Mouse (Mus musculus): ENCODE measurements around the gene Arih2. TPM values are rescaled to one million over a fixed set of nuclear protein-coding genes. Genes with fewer than 3 reads are reported as not detected.

The Arih2 gene
- total RNA-seq, 2 experiments from 2014 or later = 83.3 to 115 TPM

GRCm38 (mm10) chr9:108566815-108567776 is 82.1 kb downstream of the Arih2 start, which contains the start of gene Ndufaf3:
Gene Ndufaf3, minus strand, starts transcription at chr9:108567434.
- ATAC-seq (replicated peaks; ENCODE audit: low FRiP score, poor library complexity, severe bottlenecking) = peak; percentile 75

GRCm38 (mm10) chr9:108565881-108566814 is 83.0 kb downstream of the Arih2 start:
- peak; percentile 4 for ATAC-seq (replicated peaks; ENCODE audit: low FRiP score, poor library complexity, severe bottlenecking)

GRCm38 (mm10) chr9:108564131-108564530 is 85.1 kb downstream of the Arih2 start:
- no peak for ATAC-seq (replicated peaks; ENCODE audit: low FRiP score, poor library complexity, severe bottlenecking)

GRCm38 (mm10) chr9:108563671-108564070 is 85.5 kb downstream of the Arih2 start:
- no peak for ATAC-seq (replicated peaks; ENCODE audit: low FRiP score, poor library complexity, severe bottlenecking)

GRCm38 (mm10) chr9:108560227-108560841 is 88.9 kb downstream of the Arih2 start, which contains the start of gene Impdh2:
Gene Impdh2, plus strand, starts transcription at chr9:108560286.
- peak; percentile 97 for ATAC-seq (replicated peaks; ENCODE audit: low FRiP score, poor library complexity, severe bottlenecking)

- no peak for ATAC-seq (replicated peaks; ENCODE audit: low FRiP score, poor library complexity, severe bottlenecking)
These were observed 90.0 kb downstream of the Arih2 start for GRCm38 (mm10) chr9:108559169-108559568.

Other genes with a start within 250 kb of the Arih2 start
- gene Ccdc36, start 220.9 kb downstream of the Arih2 start, total RNA-seq (2015; ENCODE audit: low replicate concordance) = not detected in 2 replicates
- gene Ccdc36, start 220.9 kb downstream of the Arih2 start, total RNA-seq (2017; ENCODE audit: low replicate concordance) = not detected in 2 replicates
- gene BC048562, start 212.9 kb downstream of the Arih2 start, total RNA-seq (2015; ENCODE audit: low replicate concordance) = not detected in 2 replicates
- not detected in 2 replicates for gene BC048562, start 212.9 kb downstream of the Arih2 start, total RNA-seq (2017; ENCODE audit: low replicate concordance)
- gene Ccdc71, start 188.9 kb downstream of the Arih2 start, total RNA-seq (2015; ENCODE audit: low replicate concordance) = 6.1 and 21.7 TPM in 2 replicates
- gene Ccdc71, start 188.9 kb downstream of the Arih2 start, total RNA-seq (2017; ENCODE audit: low replicate concordance) = 1.5 and 5.8 TPM in 2 replicates
- gene Klhdc8b, start 187.8 kb downstream of the Arih2 start, total RNA-seq (2015; ENCODE audit: low replicate concordance) = 0.77 and 2.9 TPM in 2 replicates
- gene Klhdc8b, start 187.8 kb downstream of the Arih2 start, total RNA-seq (2017; ENCODE audit: low replicate concordance) = 3.3 and 4.3 TPM in 2 replicates
- gene Lamb2, start 169.7 kb downstream of the Arih2 start, total RNA-seq (2015; ENCODE audit: low replicate concordance) = not detected in 2 replicates
- gene Lamb2, start 169.7 kb downstream of the Arih2 start, total RNA-seq (2017; ENCODE audit: low replicate concordance) = not detected in 2 replicates
- gene Usp19, start 158.8 kb downstream of the Arih2 start, total RNA-seq (2015; ENCODE audit: low replicate concordance) = 57.9 and 59.6 TPM in 2 replicates
- 80.2 and 94.7 TPM in 2 replicates for gene Usp19, start 158.8 kb downstream of the Arih2 start, total RNA-seq (2017; ENCODE audit: low replicate concordance)
- 18.6 and 69.2 TPM in 2 replicates for gene Qars, start 141.7 kb downstream of the Arih2 start, total RNA-seq (2015; ENCODE audit: low replicate concordance)
- gene Qars, start 141.7 kb downstream of the Arih2 start, total RNA-seq (2017; ENCODE audit: low replicate concordance) = 54.2 and 64.6 TPM in 2 replicates
- 26.9 and 40.5 TPM in 2 replicates for gene Qrich1, start 132.6 kb downstream of the Arih2 start, total RNA-seq (2015; ENCODE audit: low replicate concordance)
- 55.7 and 59.0 TPM in 2 replicates for gene Qrich1, start 132.6 kb downstream of the Arih2 start, total RNA-seq (2017; ENCODE audit: low replicate concordance)
- 64.2 and 120 TPM in 2 replicates for gene Impdh2, start 89.1 kb downstream of the Arih2 start, total RNA-seq (2015; ENCODE audit: low replicate concordance)
- gene Impdh2, start 89.1 kb downstream of the Arih2 start, total RNA-seq (2017; ENCODE audit: low replicate concordance) = 50.0 and 52.2 TPM in 2 replicates
- gene Ndufaf3, start 82.0 kb downstream of the Arih2 start, total RNA-seq (2015; ENCODE audit: low replicate concordance) = 8.3 and 15.9 TPM in 2 replicates
- gene Ndufaf3, start 82.0 kb downstream of the Arih2 start, total RNA-seq (2017; ENCODE audit: low replicate concordance) = 3.1 and 4.2 TPM in 2 replicates
- 26.8 and 47.5 TPM in 2 replicates for gene Dalrd3, start 79.5 kb downstream of the Arih2 start, total RNA-seq (2015; ENCODE audit: low replicate concordance)
- gene Dalrd3, start 79.5 kb downstream of the Arih2 start, total RNA-seq (2017; ENCODE audit: low replicate concordance) = 10.3 and 11.4 TPM in 2 replicates
- gene Wdr6, start 70.6 kb downstream of the Arih2 start, total RNA-seq (2015; ENCODE audit: low replicate concordance) = 2.1 and 4.0 TPM in 2 replicates
- gene Wdr6, start 70.6 kb downstream of the Arih2 start, total RNA-seq (2017; ENCODE audit: low replicate concordance) = 1.5 and 1.7 TPM in 2 replicates
- gene P4htm, start 51.7 kb downstream of the Arih2 start, total RNA-seq (2015; ENCODE audit: low replicate concordance) = not detected in 2 replicates
- gene P4htm, start 51.7 kb downstream of the Arih2 start, total RNA-seq (2017; ENCODE audit: low replicate concordance) = 1.8 TPM in 1 of 2 replicates, not detected in the other
- gene Slc25a20, start 12.7 kb upstream of the Arih2 start, total RNA-seq (2015; ENCODE audit: low replicate concordance) = 4.2 and 6.5 TPM in 2 replicates
- gene Slc25a20, start 12.7 kb upstream of the Arih2 start, total RNA-seq (2017; ENCODE audit: low replicate concordance) = 2.2 and 4.9 TPM in 2 replicates
- 2.9 and 5.9 TPM in 2 replicates for gene Prkar2a, start 39.9 kb upstream of the Arih2 start, total RNA-seq (2015; ENCODE audit: low replicate concordance)
- 1.4 and 3.1 TPM in 2 replicates for gene Prkar2a, start 39.9 kb upstream of the Arih2 start, total RNA-seq (2017; ENCODE audit: low replicate concordance)
- gene Ip6k2, start 134.4 kb upstream of the Arih2 start, total RNA-seq (2015; ENCODE audit: low replicate concordance) = 4.2 and 20.9 TPM in 2 replicates
- 47.5 and 61.2 TPM in 2 replicates for gene Ip6k2, start 134.4 kb upstream of the Arih2 start, total RNA-seq (2017; ENCODE audit: low replicate concordance)
- 2.7 and 4.2 TPM in 2 replicates for gene Nckipsd, start 159.0 kb upstream of the Arih2 start, total RNA-seq (2015; ENCODE audit: low replicate concordance)
- gene Nckipsd, start 159.0 kb upstream of the Arih2 start, total RNA-seq (2017; ENCODE audit: low replicate concordance) = 1.8 and 3.7 TPM in 2 replicates
- 1.9 and 5.0 TPM in 2 replicates for gene Celsr3, start 176.9 kb upstream of the Arih2 start, total RNA-seq (2015; ENCODE audit: low replicate concordance)
- 0.09 and 1.8 TPM in 2 replicates for gene Celsr3, start 176.9 kb upstream of the Arih2 start, total RNA-seq (2017; ENCODE audit: low replicate concordance)
- gene Slc26a6, start 203.9 kb upstream of the Arih2 start, total RNA-seq (2015; ENCODE audit: low replicate concordance) = 0.63 and 23.8 TPM in 2 replicates
- not detected in 2 replicates for gene Slc26a6, start 203.9 kb upstream of the Arih2 start, total RNA-seq (2017; ENCODE audit: low replicate concordance)